Mouse (Mus musculus): ENCODE measurements around the gene Mettl5. TPM values are rescaled to one million over a fixed set of nuclear protein-coding genes. Genes with fewer than 3 reads are reported as not detected.

Mettl5 gene
- total RNA-seq, 2 experiments from 2014 or later: 10.5 to 14.2 TPM

DNA sequence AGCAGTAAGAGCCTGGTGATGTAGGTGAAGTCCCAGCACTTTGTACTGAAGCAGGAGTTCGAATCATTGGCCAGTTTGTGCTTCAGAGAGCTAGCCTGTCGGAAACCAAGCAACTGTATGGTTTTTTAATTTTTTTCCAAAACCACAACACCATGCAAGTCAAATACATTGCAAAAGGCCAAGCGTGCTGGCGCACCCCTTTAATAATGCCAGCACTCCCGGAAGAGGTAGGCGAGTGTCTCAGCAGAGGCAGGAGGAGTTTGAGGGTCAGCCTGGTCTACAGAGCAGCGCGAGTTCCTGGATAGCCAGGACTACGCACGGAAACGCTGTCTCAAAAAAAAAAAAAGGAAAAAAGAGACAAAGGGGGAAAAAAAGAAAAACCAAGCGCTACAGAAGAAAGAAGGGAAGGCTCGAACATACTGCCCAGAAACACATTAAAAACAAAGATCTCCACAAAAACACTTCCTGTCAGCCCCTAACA lies 24.4 kb downstream of the Mettl5 start:
- intact Hi-C loops (cut with DNase I): no loop called here
- DNase-seq (ENCODE audit: low spot score in 2 of 2): peak; percentile 27 to 44

DNA sequence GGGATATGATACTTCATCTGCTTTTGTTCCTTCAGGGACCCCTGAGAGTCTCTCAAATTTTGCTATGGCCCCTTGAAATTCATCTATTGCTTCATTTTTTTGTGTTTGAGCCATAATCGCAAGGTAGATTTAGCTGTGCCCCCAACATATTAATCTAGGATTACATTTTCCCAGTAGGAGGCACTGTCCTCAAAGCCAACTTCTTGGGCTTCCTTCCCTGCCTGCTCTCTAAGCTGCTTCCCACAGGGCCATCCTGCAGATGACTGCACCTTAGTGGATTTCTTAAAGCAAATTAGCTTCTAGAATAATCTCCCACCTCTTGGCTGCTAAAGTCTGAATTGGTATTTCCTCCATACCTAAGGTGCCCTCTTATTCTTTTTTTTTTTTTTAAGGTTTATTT lies 27.5 kb downstream of the Mettl5 start:
- intact Hi-C loops (cut with DNase I): no loop called here
- no peak for DNase-seq (ENCODE audit: low spot score in 2 of 2)

DNA sequence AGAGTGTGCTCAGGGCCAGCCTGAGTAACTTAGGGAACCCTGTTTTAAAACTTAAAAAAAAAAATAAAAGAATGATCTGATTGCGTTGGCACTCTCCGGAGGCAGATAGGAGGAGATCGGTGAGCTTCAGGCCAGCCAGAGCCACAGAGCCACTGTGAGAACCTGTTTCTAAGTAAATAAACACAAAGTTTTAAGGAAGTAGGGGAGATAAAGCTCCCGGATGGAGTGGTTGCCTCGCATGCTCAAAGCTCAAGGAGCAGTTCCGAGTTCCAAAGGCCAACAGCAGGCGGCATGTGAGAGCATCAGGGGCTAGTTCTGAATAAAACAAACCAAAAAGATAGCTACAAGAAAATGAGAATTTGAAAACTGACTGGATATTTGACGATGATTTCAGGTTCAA lies 29.0 kb downstream of the Mettl5 start:
- no peak for DNase-seq (ENCODE audit: low spot score in 2 of 2)
- intact Hi-C loops (cut with DNase I): no loop called here

DNA sequence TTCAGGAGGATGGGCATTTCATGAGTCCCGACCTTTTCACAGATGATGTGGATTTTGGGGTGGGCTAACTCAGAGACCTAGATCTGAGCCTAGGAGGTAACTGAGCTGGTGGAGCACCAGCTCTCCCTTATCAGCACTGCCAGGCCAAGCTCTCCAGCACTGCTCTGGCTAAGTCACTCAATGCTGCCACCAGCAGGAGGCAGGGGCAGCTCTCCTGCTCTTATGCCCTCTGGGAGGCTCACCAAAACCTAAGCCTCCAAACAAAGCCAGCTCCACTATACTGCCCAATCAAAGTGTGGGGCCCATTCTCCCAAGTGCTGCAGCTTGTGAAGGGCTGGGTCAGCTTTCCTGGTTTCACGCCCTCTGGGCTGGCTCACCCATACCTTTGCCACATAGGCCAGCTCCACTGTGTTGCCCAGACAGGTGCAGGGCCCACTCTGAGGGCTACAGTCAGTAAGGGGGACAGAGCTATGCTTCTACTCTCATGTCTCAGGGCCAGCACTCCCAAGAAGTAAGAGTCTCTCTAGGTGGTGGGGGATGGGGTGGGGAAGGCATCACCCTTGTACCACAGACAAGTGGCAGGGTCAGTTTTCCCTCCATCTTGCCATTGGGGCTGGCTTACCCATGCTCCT lies 33.9 kb downstream of the Mettl5 start:
- intact Hi-C loops (cut with DNase I): no loop called here

DNA sequence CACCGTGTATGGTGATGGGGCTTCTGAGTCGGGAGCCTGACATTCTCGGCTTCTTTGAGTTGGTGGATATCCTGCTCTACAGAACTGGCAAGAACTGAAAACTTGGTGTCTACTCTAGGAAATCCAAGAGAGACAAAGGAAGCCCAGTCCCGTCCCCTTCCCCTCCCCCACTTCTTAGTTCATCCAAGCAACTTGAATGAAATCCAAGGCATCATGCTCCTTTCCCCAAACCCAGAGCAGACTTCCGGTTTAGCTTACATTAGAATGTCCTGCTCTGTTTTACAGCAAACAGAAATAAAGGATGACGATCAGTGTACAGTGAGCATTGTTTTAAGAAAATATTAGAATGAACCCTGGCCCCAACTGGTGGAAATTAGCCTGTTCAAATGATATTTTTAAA lies 36.2 kb downstream of the Mettl5 start:
- no peak for DNase-seq (ENCODE audit: low spot score in 2 of 2)
- intact Hi-C loops (cut with DNase I): no loop called here

More for the DNA sequence above, 33.9 kb downstream of the Mettl5 start:
- DNase-seq (ENCODE audit: low spot score in 2 of 2): no peak

DNA sequence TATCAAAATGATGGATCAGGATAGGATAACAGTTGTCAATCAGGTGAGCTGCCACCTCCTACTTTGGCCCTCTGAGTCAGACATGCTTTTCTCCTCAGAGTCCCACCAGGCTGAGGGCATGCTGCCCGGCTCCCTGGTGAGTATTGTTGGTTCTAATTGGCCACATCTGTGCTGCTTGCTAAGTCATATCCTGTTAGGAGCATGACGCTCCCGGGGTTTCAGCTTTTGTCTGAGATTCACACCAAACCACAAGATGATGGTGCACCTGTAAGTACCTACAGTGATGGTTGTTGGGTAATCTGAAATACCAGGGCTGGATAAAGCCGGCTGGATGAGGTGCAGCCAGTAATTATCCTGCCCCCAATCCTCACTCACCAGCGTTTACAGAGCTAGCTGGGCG lies 45.2 kb downstream of the Mettl5 start:
- DNase-seq (ENCODE audit: low spot score in 2 of 2): no peak
- intact Hi-C loops (cut with DNase I): no loop called here

DNA sequence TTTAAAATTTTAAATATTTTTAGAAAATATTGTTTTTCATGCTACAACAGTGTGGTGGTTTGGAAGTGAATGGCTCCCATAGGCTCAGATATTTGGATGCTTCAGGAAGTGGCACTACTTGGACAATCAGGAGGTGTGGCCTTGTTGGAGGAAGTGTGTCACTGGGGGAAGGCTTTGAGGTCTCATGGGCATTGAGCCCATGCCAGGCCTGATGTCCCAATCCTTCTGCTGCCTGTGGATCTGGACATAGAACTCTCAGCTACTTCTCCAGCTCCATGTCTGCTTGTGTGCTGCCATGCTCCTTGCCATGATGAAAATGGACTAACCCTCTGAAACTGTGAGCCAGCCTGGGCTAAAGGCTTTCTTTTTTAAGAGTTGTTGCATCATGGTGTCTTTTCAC lies 46.7 kb downstream of the Mettl5 start:
- intact Hi-C loops (cut with DNase I): no loop called here
- no peak for DNase-seq (ENCODE audit: low spot score in 2 of 2)

DNA sequence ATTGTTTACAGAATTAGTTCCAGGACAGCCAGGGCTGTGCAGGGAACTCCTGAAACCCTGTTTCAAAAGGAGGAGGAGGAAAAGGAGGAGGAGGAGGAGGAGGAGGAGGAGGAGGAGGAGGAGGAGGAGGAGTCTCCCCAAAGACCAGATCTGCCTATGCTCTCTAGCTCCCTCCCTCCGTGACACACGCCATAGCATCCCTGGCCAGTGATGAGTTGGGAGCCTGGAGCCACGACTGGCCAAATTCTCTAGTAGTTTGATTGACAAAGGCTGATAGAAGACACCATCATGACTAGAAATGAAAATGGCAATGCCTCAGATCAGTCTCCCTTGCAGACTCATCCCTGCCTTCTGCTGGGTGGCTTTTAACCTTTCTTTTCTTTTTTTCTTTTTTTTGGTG lies 47.4 kb downstream of the Mettl5 start:
- no peak for DNase-seq (ENCODE audit: low spot score in 2 of 2)
- intact Hi-C loops (cut with DNase I): no loop called here

DNA sequence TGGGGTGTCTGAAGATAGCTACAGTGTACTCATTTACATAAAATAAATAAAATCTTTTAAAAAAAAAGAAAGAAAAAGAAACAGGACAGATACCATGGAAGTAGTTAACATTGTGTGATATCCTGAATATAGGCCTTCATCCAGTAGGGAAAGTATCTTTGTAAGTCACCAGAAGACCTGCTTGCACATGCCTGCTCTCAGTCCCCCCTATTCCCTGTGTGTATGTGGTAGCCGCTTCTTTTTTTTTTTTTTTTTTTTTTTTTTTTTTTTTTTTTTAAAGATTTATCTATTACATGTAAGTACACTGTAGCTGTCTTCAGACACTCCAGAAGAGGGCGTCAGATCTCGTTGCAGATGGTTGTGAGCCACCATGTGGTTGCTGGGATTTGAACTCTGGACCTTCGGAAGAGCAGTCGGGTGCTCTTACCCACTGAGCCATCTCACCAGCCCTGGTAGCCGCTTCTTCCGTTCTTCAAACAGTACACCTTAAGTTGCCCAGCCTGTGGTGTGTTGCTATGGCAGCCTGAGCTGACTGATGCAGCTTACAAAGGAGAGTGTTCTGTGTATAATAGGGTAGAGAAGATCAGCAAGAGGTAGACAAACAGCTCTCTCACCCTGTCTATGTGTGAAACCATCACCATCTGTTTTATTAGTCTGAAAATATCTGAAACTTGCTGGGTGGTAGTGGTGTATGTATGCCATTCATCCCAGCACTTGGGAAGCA lies 48.0 kb downstream of the Mettl5 start:
- no peak for DNase-seq (ENCODE audit: low spot score in 2 of 2)
- intact Hi-C loops (cut with DNase I): no loop called here

DNA sequence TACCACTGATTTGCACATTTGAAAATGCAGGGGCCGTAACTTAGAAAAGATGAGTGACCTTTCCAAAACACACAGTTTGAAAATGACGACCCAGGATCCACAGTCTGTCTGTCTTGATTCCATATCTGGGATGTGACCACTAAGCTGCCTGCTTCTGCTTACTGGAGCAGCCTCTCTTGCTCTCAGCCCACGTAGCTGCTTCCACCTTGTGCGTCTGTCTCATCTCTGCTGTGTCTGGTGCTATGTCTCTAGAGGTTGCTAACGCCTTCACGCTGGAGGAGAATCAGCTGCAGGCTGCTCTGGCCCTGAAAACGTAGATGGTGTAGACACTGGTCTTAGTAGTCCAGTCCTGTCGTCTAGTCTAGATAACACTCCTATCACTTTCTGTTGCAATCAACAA lies 55.3 kb downstream of the Mettl5 start:
- DNase-seq (ENCODE audit: low spot score in 2 of 2): peak in 1 of 2 experiments; percentile 26
- intact Hi-C loops (cut with DNase I): no loop called here

DNA sequence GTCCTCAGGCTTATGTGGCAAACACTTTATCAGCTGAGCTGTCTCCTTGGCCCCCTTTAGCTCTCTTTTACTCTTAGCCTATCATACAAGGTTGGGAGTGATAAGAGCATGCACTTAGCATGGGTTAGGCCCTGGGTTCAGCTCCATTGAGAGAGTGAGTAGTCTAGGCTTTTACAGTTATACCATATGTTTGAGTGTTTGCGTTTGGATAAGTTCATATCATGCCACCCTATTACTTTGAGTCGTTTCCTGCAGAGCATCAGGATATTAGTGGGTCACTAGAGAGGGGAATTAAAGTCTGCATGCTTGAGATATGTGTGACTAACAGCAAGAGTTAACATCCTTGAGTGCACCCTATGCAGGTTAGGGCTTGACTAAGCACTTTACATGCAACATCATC lies 55.7 kb downstream of the Mettl5 start:
- intact Hi-C loops (cut with DNase I): no loop called here
- no peak for DNase-seq (ENCODE audit: low spot score in 2 of 2)

DNA sequence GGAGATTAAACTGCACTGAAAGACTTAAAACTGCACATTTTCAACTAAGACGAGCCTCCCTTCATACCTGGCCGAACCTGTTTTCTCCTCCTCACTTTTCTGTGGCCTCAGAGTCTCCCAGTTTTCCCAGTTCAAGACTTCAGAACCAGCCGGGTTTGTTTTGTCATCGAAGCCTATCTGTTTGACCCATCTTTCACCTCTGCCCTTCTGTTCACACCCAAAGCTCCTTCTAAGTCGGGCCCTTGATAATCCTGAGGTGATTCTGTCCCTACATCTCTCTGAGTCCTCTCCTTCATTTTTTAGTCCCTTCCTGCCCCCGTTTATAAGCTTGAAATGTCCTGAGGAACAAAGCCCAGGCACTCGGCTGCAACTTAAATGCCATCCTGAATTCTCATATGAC lies 57.4 kb downstream of the Mettl5 start:
- intact Hi-C loops (cut with DNase I): no loop called here
- DNase-seq (ENCODE audit: low spot score in 2 of 2): no peak

DNA sequence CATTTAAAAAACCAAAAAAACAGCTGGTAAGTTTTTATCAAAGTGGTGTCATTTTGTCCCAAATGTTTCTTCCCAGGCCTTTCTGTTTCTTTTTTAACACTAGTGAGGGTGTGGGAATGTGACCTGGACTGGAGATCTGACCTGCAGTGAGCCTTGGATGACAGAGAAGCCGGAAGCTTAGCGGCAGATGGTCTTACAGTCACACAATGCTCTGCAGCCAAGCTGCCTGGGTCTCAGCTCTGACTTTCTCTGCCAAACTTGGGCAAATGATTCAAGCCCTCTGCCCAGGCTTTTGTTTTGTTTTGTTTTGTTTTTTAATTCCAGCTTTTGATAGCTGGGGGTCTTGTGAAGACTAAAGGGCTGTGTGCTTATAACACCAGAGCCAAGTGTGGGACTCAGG lies 59.0 kb downstream of the Mettl5 start:
- DNase-seq (ENCODE audit: low spot score in 2 of 2): no peak
- intact Hi-C loops (cut with DNase I): no loop called here

DNA sequence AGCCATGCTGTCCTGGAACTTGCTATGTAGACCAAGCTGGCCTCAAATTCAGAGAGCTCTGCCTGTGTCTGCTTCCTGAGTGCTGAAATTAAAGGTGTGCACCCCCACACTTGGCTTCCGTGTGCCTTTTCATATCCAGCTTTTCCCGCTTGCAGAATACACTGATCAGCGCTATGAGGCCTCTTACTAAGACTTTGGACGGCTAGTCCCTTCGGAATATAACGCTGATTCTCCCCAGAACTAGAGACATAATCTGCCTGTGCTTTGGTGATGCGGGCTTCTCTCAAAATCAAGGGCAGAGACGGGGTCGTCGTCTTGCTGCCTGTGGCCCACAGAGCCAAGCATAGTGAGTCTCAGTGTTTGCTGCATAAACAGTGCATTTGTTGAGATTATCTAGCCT lies 59.5 kb downstream of the Mettl5 start:
- intact Hi-C loops (cut with DNase I): no loop called here
- peak in 1 of 2 experiments; percentile 26 for DNase-seq (ENCODE audit: low spot score in 2 of 2)

DNA sequence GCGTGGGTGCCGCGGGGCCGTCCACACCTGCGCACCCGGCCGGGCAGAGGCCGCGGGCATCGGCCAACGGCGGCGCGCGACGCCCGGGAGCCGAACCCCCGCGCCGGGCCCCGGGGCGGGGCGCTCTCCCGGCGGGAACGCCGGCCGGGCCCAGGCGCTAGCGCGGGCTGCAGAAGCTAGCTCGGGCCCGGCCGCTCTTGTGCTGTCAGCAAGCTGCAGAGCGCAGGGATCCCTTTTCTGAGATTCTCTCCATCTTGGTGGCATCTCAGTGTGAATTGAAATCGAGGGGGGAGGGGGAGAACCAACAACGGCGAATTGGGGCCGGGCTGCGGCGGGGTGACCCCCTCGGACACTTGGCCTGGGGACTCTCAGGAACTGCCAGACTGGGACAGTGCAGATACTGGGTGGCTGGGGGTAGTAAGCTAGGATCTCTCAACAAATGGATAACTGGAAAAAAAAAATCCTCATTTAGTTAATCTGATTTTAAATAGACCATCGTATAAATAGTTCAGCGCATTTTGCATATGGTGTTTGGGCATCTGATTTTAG lies 62.2 kb downstream of the Mettl5 start:
- intact Hi-C loops (cut with DNase I): no loop called here
- DNase-seq (ENCODE audit: low spot score in 2 of 2): peak; percentile 42 to 46

DNA sequence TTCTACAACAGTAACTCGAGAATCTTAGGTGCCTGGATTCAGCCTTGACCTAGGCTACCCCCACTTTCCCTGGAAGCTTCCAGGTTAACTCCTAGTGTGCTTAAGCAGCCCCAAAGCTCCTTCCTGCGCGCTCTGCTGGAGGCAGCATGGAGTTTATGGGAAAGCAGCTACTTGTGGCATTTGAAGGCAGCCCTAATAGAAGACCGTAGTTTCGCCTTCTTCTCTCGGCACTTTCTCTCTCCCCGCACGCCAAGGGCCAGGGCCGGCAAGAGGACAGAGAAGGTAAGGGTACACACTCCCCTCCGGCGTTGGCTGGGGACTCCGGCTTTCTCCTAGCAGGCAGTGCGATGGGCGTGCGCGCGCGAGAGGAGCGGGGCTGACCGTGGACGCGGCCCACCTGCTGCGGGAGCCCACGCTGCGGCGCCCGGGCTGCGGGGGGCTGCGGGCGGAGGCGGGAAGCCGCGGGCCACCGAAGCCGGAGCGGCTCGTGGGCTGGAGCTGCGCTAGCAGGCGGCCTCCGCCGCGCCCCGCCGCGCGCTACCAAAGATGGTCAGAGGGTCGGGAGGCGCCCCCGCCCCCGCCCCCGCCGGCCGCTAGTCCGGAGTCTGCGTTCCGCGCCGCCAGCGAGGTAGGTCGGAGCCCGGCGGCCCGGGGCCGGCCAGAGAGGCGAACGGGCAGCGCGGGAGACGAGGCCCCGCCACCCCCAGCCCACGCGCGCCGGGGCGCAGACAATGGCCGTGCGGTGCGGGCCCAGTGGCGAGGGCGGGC lies 62.9 kb downstream of the Mettl5 start:
- intact Hi-C loops (cut with DNase I): no loop called here
- peak; percentile 56 to 57 for DNase-seq (ENCODE audit: low spot score in 2 of 2)

DNA sequence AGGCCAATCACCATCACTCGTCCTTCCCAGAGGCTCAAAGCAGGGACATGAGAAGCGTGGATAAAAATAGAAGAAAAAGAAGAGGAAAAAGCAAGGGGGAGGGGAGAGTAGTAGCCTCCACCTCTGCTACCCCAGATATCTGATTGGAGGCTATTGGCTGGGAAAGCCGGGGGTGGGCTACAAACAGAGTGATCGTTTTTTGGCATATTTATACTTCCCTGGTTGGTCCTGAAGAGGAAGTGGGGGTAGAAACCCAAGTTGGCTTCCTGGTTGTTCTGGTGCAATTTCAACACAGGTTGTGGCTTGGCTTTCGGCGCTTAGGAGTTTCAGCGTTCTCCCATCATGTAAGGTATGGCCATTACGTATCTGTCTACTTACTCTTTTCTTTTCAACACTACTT lies 63.7 kb downstream of the Mettl5 start, which contains the start of gene Klhl23:
Klhl23 (plus strand) TSS at position 234 of the 400 bp plus-strand sequence.
- intact Hi-C loops (cut with DNase I): no loop called here
- no peak for DNase-seq (ENCODE audit: low spot score in 2 of 2)

Data from left cerebral cortex, postnatal 25 days (tissue).